Mouse (Mus musculus) spleen, postnatal 36 days (tissue): ENCODE measurements at regions not wholly inside any gene's neighbourhood (a gene's known extent, or its start where the extent isn't known, plus 50 kb on each side); places are given as distances from the start of the nearest gene placed in this dataset.
A peak's percentile ranks its signal among the peaks of the same experiment; 100 is the strongest.
"Not testable (repeated sequence)": the region's sequence is repeated elsewhere in the genome, so short reads cannot be mapped to it uniquely, and the experiment has no call there.

Source experiments
- DNase-seq, 2 experiments: peaks; one replicate each; pipeline ENCODE4 v3.0.0; 2022; ENCODE audit warnings: low spot score in 2 of 2, mixed read lengths in 1 of 2

DNA sequence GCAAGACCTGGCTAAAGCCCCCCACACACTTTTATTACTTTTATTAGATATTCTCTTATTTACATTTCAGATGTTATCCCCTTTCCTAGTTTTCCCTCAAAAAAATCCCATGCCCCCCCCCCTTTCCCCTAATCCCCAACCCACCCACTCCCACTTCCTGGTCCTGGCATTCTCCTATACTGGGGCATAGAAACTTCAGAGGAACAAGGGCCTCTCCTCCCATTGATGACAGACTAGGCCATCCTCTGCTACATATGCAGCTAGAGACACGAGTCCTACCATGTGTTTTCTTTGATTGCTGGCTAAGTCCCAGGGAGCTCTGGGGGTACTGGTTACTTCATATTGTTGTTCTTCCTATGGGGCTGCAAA lies 116.8 kb downstream of the Rfpl4b start:
- not testable (repeated sequence) for DNase-seq

DNA sequence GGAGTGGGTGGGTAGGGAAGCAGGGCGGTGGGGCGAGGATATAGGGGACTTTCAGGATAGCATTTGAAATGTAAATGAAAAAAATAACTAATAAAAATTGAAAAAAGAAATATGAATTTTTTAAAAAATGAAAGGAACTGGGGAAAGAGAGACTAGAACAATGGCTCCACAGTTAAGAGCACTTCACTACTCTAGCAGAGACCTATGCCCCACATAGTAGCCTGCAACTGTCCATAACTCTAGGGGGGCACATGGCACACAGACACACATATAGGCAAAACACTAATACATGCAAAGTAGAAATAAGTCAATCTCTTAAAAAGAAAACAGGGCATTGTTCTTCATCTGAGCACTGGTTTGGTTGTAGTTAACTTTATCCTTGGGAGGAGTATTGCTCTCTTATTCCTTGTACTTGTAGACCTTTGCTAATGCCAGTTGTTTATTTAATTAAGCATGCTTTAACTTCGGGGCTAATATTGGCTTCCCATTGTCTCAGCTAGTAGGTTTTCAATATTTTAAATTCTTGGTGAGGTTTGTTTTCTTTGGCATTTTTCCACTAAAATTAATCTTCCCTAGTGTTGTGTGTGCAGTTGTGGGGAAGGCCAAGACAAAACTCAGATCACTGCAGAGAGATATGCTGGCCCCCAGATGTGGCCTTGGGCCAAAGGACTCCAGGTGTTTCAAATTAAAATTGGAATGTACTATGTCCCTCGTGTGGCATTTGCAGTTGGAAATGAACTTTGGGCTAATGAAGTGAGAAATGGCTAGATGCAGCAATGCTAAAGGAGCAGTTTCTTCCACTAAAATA lies 117.4 kb downstream of the Rfpl4b start:
- DNase-seq: no peak

DNA sequence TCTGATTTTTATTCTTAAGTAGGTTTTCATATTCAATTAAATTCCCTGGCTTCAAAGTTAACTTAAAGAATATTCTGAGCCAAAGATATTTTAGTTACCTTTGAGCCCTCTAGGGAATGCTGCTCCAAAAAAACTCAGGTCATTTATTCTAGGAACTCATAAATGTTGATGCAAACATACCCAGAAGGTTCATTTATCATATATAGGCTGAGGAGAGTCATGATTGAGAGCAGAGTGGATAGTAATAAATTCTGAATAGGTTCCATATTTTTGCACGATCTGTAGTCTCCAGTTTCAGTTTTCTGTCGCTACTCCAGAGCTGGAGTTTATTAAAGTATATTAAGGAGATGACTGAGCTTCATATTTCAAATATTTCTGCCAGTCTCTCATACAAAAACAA lies 144.1 kb downstream of the Rfpl4b start:
- no peak for DNase-seq

DNA sequence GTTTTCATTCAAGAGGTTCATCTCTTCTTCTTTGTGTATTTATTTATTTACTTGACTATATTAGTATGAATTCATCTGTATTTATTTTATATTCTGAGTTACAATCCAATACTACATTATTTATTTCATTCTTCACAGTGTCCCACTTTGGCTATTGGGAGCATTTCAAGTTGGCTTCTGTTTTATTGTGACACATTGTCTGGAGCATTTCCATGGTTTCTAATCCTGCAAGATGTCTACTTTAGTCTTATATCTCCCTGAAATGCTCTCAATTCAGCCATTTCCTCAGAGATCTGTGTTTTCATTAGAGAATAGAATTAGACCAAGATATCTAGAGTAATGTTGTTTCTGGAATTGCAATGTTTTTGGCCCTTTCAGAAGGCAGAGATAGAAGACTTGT lies 153.0 kb downstream of the Rfpl4b start:
- DNase-seq: no peak

DNA sequence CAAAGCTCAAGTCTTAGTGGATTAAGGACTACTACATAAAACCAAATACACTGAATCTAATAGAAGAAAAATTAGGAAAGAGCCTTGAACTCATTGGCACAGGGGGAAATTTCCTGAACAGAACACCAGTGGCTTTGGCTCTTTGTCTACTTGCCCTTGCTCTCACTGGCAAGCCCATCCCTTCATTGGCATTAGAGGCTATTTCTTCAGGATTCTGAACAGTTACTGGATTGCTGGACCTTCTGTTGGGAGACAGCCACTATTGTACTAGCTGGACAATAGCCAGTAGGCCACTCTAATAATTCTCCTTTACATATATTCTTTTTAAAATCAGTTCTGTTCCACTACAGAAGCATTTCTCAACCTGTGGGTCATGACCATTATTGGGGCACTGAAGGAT lies 153.7 kb downstream of the Rfpl4b start:
- DNase-seq: no peak

DNA sequence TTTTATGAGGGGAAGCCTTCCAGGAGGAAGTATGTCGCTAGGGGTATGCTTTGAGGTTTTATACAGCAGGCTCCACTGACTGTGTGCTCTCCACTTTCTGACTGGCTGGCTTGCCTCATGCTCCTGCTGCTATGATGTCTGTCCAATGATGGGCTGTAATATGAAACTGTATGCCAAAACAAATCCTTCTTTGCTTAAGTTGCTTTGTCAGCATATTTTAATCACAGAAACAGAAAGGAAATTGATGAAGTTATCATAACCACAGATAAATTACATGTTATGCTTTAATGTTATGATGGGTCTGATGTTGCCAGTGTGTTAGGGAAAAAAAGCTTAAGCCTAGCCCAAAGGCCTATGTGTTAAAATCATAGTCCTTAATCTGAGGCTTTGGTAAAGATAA lies 185.9 kb downstream of the Rfpl4b start:
- no peak for DNase-seq

DNA sequence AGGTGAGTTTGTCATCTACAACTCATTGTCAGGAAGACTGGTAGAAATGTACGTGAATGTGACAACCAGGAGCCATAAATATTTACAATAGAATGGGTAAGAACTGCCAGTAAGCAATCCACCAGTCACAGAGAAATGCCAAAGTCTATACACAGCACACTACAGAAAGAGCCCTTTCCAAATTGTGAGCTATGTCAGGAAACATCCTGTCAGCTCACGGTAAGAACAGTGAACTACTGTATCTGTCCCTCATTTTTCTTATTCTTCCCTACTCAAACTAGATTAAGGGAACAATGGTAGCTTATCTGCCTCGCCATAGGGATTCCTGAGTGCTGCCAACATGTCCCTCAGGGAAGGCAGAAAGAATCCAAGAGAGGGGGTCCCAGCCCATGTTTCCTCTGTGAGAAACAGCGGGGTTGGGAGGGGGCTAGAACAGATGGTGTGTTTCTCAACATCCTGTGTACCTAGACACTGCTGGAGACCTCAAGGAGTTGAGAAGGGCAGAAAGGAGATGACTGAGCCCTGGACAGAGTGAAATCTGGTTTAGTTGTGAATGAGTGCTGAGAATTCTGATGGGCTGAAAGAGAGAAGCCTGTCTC lies 191.6 kb downstream of the Rfpl4b start:
- DNase-seq: no peak

DNA sequence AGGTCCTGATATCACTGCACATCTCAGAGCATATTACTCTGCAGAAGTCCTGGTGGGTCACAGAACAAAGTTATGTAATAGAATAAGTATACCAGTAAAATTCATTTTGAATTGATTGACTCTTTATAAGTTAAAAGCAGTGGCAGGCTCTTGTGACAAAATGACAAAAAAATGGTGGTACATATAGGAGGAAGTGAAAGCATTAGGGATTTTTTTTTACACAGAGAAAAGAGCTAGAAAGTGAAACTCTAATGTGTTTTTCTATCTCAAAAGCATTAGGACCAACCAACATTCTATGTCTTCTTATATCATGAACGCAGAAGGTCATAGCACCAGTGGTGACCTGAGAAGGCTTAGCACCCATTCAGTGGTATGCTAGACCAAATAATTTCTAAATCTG lies 198.2 kb downstream of the Rfpl4b start:
- DNase-seq: peak in 1 of 2 experiments; percentile 2

DNA sequence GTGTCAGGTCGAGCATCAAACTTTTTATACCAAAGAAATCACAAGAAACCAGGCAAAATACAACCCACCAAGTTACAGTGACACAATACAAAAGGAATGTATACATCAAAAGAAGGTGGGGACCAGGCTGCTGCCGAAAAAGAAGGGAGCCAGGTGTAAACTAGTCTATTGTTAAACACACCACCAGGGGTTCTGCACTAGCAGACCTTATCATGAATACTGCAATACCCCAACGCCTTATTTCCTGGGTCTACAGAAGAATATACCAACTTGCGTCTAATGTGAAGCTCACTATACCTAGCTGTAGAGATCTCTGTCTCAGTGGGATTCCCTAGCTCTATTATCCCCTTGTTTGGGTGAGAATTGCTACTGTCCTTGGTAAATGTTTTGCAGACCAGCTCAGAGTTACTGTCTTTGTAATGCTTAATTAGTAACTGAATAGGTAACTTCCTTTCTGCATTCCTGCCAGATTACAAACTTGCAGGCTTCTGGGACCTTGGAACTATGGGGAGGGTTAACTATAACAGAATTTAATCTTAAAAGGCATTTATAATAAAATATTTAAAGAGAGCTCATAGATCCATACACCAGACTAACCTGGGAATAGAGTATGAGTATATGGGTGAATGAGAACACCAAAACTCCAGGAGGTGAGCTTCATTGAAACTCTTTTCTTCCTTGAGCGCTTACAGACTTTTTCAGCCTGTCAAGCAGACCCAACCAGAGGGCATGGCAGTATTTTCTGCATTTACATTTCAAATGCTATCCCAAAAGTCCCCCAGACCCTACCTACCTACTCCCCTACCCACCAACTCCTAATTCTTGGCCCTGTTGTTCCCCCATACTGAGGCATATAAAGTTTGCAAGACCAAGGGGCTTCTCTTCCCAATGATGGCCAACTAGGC lies 211.7 kb downstream of the Rfpl4b start:
- DNase-seq: no peak

DNA sequence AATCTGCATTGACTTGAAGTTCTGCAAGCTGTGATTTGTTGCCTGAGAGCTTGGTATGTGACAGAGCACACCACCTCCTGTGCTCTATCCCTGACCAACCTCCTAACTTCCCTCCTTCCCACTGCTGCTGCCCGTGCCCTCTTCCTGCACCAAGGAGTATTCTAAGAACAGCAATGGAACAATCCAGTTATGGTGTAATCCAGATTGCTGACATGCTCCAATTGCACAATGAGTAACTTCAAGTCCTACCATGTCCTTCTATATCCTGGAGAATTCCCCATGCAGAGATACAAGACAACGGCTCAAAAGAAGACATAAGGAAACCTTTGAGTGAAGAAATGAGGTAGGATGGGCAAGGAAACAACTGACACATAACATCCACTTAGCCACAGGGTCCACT lies 235.5 kb downstream of the Rfpl4b start:
- no peak for DNase-seq

DNA sequence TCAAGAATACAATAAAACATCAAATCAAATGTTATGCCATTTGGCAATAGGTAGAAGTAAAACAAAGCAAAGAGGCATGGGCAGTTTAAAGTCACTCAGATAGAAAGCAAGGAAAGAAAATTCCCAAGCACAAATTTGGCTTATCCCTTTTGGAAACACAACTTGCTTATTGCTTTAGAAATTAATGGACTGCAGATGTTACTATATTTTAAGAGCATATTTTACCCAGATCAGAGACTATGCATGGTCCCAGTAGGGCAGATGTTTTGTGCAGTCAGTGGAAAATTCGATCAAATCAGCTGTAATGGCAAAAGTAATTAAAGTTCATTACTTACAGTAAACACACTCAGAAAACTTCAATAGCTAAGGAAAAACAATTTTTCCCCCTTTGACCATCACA lies 245.9 kb downstream of the Rfpl4b start:
- no peak for DNase-seq

DNA sequence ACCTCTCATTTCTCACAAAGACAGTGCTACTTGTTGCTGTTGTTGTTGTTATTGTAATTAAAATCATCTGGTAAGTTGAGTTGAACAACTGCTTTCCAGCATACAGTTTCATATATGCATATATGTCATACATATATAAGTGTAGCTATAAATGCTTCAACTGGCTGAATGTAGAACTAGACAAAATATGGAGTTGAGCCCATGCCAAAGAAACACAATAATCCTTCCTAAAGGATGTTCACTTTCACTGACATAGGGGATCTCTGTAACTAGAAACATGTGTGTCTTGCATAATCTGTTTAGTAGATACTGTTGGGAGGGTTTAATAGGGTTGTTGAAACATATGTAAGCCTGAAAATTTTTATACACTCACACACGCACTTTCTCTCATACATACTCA lies 247.9 kb downstream of the Rfpl4b start:
- no peak for DNase-seq

DNA sequence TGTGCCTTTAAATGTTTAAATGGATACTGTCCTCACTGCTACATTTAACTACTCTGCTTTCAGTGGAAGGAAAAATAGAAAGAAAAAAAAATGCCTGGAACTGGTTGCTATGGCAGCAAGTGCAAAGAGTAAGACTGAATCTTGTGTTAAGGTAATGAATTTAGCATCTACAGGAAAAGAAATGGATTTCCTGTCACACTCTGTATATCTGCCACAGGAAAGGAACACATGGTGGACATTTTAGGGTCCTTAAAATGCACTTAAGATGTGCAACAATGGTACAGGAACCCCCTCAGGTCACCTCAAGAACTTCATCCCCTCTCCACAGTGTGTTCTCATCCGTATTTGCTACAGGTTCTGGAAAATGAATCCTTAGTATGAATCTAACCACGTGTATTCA lies 248.4 kb downstream of the Rfpl4b start:
- DNase-seq: no peak

DNA sequence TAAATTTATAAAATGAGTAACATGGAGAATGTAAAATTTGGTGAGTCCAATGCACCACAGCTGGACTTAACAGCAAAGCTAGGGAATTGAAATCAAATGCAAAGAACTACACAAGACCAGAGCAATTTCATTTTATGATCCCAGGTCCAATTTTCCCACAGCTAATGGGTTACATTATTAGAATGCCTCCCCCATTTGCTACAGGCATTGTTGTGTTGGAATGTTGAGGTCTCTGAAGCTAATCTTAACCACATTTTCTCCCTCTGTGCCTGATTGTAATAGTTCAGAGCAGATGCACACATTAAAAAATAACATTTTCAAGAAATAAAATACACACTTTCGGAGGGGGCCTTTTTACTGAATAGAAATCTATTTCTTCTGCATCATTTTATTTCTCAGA lies 254.3 kb downstream of the Rfpl4b start:
- DNase-seq: no peak

DNA sequence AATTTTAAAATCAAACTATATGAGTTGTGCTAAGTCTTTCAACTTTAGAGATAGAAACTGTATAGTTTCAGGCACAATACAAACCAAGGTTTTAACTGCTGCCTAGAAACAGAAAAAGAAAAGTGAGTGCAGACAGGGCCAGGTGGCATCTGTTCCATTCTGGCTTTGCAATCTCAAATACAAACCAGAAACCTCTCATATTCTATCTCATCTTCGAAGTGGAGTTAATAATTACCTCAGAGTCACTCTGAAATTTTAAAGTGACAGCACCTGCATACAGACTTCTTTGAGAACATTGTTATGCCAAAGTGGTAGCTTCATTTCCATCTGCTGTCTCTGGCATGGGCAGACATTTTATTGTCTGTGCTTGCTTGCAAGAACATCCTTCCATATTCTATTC lies 255.2 kb downstream of the Rfpl4b start:
- no peak for DNase-seq

DNA sequence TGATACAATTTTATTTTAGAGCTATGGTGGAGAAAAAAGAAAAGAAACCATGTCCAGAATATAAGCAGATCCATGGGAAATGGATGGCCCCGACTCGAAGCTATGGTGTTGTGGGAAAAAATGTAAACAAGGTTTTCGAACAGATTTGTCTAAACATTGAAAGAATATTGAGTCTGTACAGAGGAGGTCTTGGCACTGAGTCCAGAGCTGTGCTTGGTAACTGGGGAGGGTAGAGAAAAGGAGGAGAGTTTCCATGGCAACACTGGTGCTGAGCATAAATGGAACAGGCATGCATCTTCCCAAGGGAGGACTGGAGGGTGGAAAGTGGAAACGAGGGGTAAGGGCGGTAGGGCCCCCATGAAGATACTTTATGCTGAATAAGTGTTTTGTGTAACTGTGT lies 266.5 kb downstream of the Rfpl4b start:
- DNase-seq: no peak

DNA sequence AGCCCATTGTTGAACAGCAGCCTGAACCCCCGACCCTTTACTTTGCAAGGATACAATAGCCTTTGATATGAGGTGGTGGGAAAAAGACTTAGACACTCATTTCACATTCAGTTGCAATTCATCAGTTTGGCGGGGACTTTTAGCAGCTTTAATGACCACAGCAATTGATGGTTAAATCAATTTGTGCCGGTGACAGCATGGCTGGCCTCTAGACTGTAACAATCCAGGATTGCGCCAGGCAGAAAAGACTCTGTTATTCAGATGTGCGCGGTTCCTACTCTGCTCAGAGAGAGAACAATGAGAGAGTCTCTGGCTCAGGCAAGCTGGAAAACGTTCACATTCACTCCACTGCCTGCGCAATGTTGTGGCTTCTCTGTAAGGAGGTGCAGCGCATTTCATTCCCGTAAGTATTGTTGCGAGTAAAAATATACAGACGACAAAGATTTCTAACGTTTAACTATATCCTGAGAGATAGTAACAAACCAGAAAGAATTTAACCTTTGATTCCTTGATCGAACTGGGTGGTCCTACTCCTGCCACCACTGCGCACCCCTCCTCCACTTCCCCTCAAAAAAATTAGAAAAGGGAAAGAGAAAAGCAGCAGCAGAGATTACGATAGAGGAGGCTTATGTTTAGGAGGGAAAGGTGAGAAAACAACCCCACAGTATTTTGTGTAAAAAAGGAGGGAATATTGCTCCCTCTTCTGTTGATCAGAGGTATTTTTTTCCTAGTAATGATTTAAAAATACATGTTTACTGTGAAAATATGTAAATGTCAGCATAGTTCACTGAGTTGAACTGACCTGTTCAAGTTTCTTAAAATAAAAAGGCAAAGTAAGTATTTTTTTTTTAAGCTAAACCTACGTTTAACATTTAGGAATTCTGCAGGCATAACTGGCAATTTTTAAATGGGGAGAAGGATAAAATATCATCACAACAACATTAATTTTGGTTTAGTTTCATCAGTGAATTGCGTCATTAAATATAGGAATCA lies 267.6 kb downstream of the Rfpl4b start:
- DNase-seq: no peak

DNA sequence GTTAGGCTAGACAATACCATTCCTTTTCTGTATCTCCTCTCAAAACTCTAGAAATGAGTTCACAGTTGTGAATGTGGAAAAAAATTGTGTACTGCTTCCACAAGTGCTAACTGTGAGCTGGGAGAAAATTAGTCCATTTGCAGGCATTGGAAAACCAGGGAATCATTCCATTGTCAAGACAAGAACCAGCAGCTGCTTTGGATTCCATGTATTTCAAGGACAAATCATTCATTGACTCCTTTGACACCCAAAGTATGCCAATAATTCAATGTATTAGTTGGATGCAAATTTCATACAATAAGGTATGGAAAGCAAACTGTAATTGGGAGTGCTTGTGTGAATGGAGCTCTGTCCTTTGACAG lies 268.3 kb downstream of the Rfpl4b start:
- no peak for DNase-seq

DNA sequence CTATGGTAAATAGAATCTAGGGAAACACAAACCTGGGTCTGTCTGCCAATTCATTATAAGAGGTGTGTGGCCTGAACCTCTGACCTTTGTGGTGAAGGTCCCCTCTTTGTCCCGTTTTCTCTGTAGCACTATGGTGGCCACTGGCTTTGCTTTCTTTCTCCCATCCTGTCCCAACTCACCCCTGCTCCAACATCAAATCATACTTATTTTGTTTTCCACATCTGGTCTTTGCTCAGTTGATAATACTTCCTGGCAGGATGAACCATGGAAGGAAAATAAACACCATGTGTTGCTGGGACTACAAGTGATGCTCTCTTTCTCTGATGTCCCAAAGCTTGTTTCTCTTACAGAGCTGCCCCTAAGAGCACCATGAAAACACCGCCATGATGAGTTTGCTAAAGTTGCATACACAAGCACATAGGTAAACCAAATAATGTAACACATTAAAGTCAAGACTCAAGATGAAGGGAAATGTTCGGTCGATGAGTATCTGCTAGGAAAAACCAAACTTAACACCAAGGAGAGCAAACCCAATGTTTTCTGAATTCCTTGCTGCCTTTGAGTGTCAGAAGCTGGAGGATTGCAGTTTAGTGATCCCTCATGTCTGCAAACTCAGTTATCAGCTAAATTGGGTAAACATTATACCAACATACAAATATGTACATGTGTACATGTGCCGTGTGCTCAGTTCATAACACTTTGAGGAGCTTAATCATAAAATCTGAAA lies 269.1 kb downstream of the Rfpl4b start:
- DNase-seq: no peak

DNA sequence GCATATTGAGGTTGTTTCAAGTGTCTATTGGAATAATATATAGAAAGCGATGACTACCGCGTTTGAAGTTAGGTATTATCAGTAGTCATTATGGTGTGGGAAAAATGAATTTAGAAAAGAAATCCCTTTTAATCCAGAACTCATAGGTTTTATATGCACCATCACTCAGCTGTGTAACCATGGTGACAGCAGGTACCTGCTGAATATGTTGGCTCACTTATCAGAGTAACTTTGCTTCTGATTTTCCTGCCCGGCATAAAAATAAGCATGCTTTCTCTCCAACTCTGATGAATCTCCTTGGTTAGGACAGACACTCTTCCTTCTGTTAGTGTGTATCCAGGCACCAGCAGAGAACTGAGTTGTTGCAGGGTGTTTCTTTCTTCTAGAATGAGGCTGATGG lies 281.5 kb downstream of the Rfpl4b start:
- no peak for DNase-seq

DNA sequence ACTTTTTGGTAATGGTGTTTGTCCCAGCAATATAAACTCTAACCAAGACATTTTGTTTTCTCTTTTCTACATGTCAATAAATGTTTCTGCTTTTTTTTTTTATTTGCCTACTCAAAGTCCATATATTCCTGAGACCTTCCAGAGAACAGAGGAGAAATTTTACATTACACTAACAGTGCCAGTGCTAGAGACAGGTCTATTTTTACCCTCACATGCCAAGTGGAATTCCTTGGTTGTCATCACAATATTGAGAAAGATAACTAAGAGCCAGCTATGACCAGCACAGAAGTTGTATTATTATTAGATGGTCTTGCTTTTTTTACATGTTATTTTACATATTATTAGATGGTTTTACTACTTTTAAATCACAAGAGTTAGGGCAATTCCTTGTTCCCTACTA lies 282.8 kb downstream of the Rfpl4b start:
- DNase-seq: no peak
